Mouse (Mus musculus) testis, adult 2 months (tissue): ENCODE results near the gene Gm28308. TPM values are rescaled to one million over a fixed set of nuclear protein-coding genes. Genes with fewer than 3 reads are reported as not detected.

Experiments used
- H3K27ac ChIP-seq: fragments of 200-500 bp; 2 replicates; pipeline ENCODE4 v1.5.1; 2012; ENCODE audit warnings: low read depth, low read length; ENCODE audit not compliant: control insufficient read depth, insufficient read depth
- H3K27me3 ChIP-seq: fragments of 200-500 bp; 2 replicates; pipeline ENCODE4 v1.6.1; 2012; ENCODE audit warnings: mild to moderate bottlenecking, low read length, moderate library complexity; ENCODE audit not compliant: control insufficient read depth, insufficient read depth
- H3K36me3 ChIP-seq: fragments of 200-500 bp; 2 replicates; pipeline ENCODE4 v1.6.1; 2012; ENCODE audit warnings: mild to moderate bottlenecking, low read length; ENCODE audit not compliant: control insufficient read depth, insufficient read depth
- H3K4me1 ChIP-seq: fragments of 200-500 bp; 2 replicates; pipeline ENCODE4 v1.6.1; 2012; ENCODE audit warnings: low read length; ENCODE audit not compliant: control insufficient read depth, insufficient read depth
- H3K4me3 ChIP-seq: fragments of 200-500 bp; 2 replicates; pipeline ENCODE4 v1.5.1; 2012; ENCODE audit warnings: low read depth, mild to moderate bottlenecking, low read length, moderate library complexity, mixed read lengths; ENCODE audit not compliant: control insufficient read depth
- CTCF ChIP-seq: fragments of 200-500 bp; IDR thresholded peaks from 2 replicates; pipeline ENCODE4 v1.5.1; 2012; ENCODE audit warnings: low read depth, mild to moderate bottlenecking, inconsistent platforms, low read length, moderate library complexity; ENCODE audit not compliant: control insufficient read depth, insufficient read depth, insufficient replicate concordance
- POLR2A ChIP-seq: fragments of 200-500 bp; IDR thresholded peaks from 2 replicates; pipeline ENCODE4 v1.6.1; 2012; ENCODE audit warnings: low read depth, mild to moderate bottlenecking, inconsistent platforms, low read length, moderate library complexity; ENCODE audit not compliant: control insufficient read depth
- polyA plus RNA-seq: library from polyadenylated mRNA; depleted of rRNA; stranded (reverse); fragments of >200 nt; gene quantifications from 2 replicates; pipeline ENCODE4 v1.2.3, GENCODE M21; 2012

Gm28308 gene
- polyA plus RNA-seq, 1 experiment, result not detected

- no peak overlapping the region for H3K4me3 ChIP-seq
Measured at GRCm38 (mm10) chr6:52156551-52157200, 56.5 kb downstream of the Gm28308 start.

GRCm38 (mm10) chr6:52155471-52155870, 57.7 kb downstream of the Gm28308 start:
- Histone ChIP-seq H3K36me3 (no peaks in the 10 kb centered on the region), H3K4me1 (peaks cover 21% of the 10 kb centered on the region), H3K27ac (no peak overlapping the region), H3K4me3 (no peak overlapping the region), H3K27me3 (no peaks in the 10 kb centered on the region; the same call in 1 of the 2 replicates)
- TF ChIP-seq CTCF, result no peak

More at GRCm38 (mm10) chr6:52156551-52157200, 56.5 kb downstream of the Gm28308 start:
- Histone ChIP-seq H3K27ac (no peak overlapping the region), H3K4me1 (peaks cover 26% of the 10 kb centered on the region), H3K36me3 (no peaks in the 10 kb centered on the region), H3K27me3 (peaks cover 3% of the 10 kb centered on the region; the same call in 1 of the 2 replicates)
- no peak for TF ChIP-seq POLR2A
- no peak for TF ChIP-seq CTCF

DNA sequence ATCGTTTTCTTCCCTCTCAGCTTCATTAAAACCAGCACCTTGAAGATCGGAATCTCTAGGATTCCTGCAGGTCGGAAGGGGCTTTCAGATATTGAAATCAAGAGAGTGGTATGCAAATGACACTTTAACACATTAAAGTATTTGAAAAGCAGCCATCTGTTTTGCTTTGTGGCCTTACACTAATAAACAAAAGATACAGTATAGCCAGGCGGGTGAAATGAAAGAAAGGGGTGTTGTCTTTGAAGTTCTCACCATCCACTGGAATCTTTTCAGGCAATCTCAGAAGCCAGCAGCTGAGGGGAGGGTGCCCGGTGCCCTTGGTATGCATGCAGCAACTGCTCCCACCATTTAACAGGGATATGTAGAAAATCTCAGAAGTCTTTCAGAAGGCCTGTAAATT, 59.1 kb downstream of the Gm28308 start:
- Histone ChIP-seq H3K36me3 (no peaks in the 10 kb centered on the region), H3K4me3 (no peak overlapping the region), H3K27me3 (no peaks in the 10 kb centered on the region; the same call in 1 of the 2 replicates), H3K27ac (no peak overlapping the region), H3K4me1 (peaks cover 14% of the 10 kb centered on the region)
- TF ChIP-seq CTCF, result no peak
- TF ChIP-seq POLR2A, result no peak

DNA sequence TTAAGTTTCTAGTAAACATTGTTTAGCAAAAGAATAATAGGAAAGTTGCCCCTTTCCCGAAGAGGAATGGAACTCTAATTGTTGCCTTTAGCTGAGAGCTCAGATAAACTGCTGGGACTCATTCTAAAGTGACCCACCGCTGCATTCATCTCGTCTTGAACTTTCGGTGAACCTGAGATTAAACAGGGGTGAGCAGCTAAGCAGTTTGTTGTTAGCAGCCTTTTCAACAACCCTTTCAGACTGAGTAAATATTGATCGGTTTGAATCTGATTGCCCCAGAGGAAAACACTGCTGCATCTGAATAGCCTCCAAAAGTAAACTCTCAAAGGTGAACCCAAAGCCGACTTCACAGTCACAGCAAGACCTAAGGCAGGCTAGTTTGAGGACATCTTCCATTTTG, 59.9 kb downstream of the Gm28308 start:
- TF ChIP-seq CTCF (no peak), POLR2A (no peak)
- peaks cover 9% of the 10 kb centered on the region for H3K4me1 ChIP-seq
- no peaks in the 10 kb centered on the region for H3K36me3 ChIP-seq
- H3K27me3 ChIP-seq, result no peaks in the 10 kb centered on the region; the same call in 1 of the 2 replicates
- H3K27ac ChIP-seq, result no peak overlapping the region
- H3K4me3 ChIP-seq, result no peak overlapping the region

- TF ChIP-seq POLR2A (no peak), CTCF (no peak)
- no peak overlapping the region for H3K4me3 ChIP-seq
- H3K36me3 ChIP-seq, result no peaks in the 10 kb centered on the region
- no peaks in the 10 kb centered on the region; the same call in 1 of the 2 replicates for H3K27me3 ChIP-seq
- H3K4me1 ChIP-seq, result peaks cover 1% of the 10 kb centered on the region
- H3K27ac ChIP-seq, result no peak overlapping the region
Measured at GRCm38 (mm10) chr6:52152226-52153193, 60.6 kb downstream of the Gm28308 start.

DNA sequence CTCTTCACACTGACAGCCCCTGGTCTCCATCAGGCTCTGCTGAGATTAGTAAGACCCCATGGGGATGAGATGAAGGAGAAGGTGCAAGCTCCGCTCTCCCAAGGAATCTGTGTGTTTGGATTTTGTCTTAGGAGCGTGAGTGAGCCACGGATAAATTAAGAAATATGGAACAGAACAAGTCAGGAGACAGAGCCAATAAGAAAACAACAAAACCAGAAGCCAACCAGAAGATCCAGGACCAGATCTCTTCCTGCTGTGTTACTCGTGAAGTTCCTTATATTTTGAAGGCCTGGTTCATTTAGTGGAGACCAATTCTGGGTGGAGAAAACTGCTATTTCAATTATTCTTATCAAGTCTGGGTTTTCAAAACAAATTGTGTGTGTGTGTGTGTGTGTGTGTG, 61.6 kb downstream of the Gm28308 start:
- Histone ChIP-seq H3K27me3 (no peaks in the 10 kb centered on the region; the same call in 1 of the 2 replicates), H3K36me3 (no peaks in the 10 kb centered on the region), H3K4me1 (no peaks in the 10 kb centered on the region), H3K27ac (no peak overlapping the region), H3K4me3 (no peak overlapping the region)
- TF ChIP-seq CTCF (no peak), POLR2A (no peak)

- H3K4me1 ChIP-seq, result no peaks in the 10 kb centered on the region
- H3K36me3 ChIP-seq, result no peaks in the 10 kb centered on the region
- no peak overlapping the region for H3K27ac ChIP-seq
- H3K4me3 ChIP-seq, result no peak overlapping the region
- no peaks in the 10 kb centered on the region; the same call in 1 of the 2 replicates for H3K27me3 ChIP-seq
- TF ChIP-seq POLR2A (no peak), CTCF (no peak)
Measured at GRCm38 (mm10) chr6:52150401-52150966, 62.7 kb downstream of the Gm28308 start.
